Comparison of ENCODE assay signal across 24 mouse cellular contexts in genomic region chr11:55113861-55114250, GRCm38 (mm10). TPM values are rescaled to one million over a fixed set of nuclear protein-coding genes. Genes with fewer than 3 reads are reported as not detected.
DNase-seq lines count a peak whose midpoint lies in the region; ATAC-seq and TF ChIP-seq lines count a peak whose summit lies in the region.
"Not testable (repeated sequence)": the region's sequence is repeated elsewhere in the genome, so short reads cannot be mapped to it uniquely, and the experiment has no call there.
"Had no signal": no experiment of that assay in that cellular context is flagged by ENCODE, and none has a peak within 500 bp of the region (broad histone marks: within the 10 kb centered on the region; RNA-seq: fewer than 3 reads in every experiment).

No protein-coding gene starts in this region.

- not testable (repeated sequence) for TF ChIP-seq POLR2A in bone marrow macrophage, adult 2 months (IDR thresholded peaks at IDR 0.05; ENCODE audit: borderline replicate concordance, low read depth, low read length); spleen, adult 2 months (IDR thresholded peaks at IDR 0.05; ENCODE audit: low read depth, low read length)

- peak overlapping the region; percentile 15 for H3K4me3 ChIP-seq in bone marrow macrophage, adult 2 months (ENCODE audit: insufficient read depth, low read length)
- not testable (repeated sequence) for H3K4me3 ChIP-seq in heart, embryonic 11.5 days (ENCODE audit: low read depth, low read length); heart, postnatal 0 days (ENCODE audit: low read depth, low read length); liver, embryonic 12.5 days; lung, embryonic 14.5 days (ENCODE audit: low read depth, low read length); spleen, adult 2 months (ENCODE audit: extremely low read depth, insufficient read depth, insufficient read length)

- H3K36me3 ChIP-seq in heart, embryonic 11.5 days (ENCODE audit: control insufficient read depth, insufficient read depth, low read length); heart, postnatal 0 days (replicated peaks; ENCODE audit: control insufficient read depth, insufficient read depth, low read length); liver, embryonic 12.5 days; lung, embryonic 14.5 days (ENCODE audit: insufficient read depth): not testable (repeated sequence)
- H3K36me3 ChIP-seq in spleen, adult 2 months (ENCODE audit: control insufficient read depth, insufficient read depth, low read length), result peaks cover 16% of the 10 kb centered on the region

- DNase-seq in ES-CJ7 (ENCODE audit: low read depth, low spot score), result peak; percentile 69
- not testable (repeated sequence) for DNase-seq in heart, postnatal 0 days (ENCODE audit: low spot score); lung, embryonic 14.5 days; spleen, adult 2 months (ENCODE audit: low read depth in 1 of 2, low spot score in 2 of 2)

- peaks cover 24% of the 10 kb centered on the region for H3K4me1 ChIP-seq in bone marrow macrophage, adult 2 months (ENCODE audit: control insufficient read depth, insufficient read depth, low read length)
- H3K4me1 ChIP-seq in heart, embryonic 11.5 days (ENCODE audit: control insufficient read depth, insufficient read depth, low read length); heart, postnatal 0 days (ENCODE audit: control insufficient read depth, insufficient read depth); lung, embryonic 14.5 days (ENCODE audit: insufficient read depth); spleen, adult 2 months (ENCODE audit: control insufficient read depth, insufficient read depth, insufficient read length): not testable (repeated sequence)
- peaks cover 18% of the 10 kb centered on the region for H3K4me1 ChIP-seq in liver, embryonic 12.5 days

- H3K27ac ChIP-seq in bone marrow macrophage, adult 2 months (ENCODE audit: insufficient read depth, low read depth, low read length), result peak overlapping the region; percentile 78
- peak overlapping the region; percentile 73 for H3K27ac ChIP-seq in heart, embryonic 11.5 days (ENCODE audit: low read depth, low read length)
- peak overlapping the region; percentile 43 for H3K27ac ChIP-seq in heart, postnatal 0 days (ENCODE audit: low read depth)
- H3K27ac ChIP-seq in liver, embryonic 12.5 days, result peak overlapping the region; percentile 42
- H3K27ac ChIP-seq in lung, embryonic 14.5 days (ENCODE audit: low read depth), result peak overlapping the region; percentile 70
- peak overlapping the region; percentile 80 for H3K27ac ChIP-seq in spleen, adult 2 months (ENCODE audit: insufficient read depth, low read length)

- TF ChIP-seq EP300 in heart, postnatal 0 days (IDR thresholded peaks at IDR 0.05; ENCODE audit: low read depth), result not testable (repeated sequence)

- WGBS in heart, embryonic 11.5 days (ENCODE audit: insufficient replicate concordance), result 20% methylated on average over 4 of the region's 4 CpGs
- 12% methylated on average over 3 of the region's 4 CpGs for WGBS in heart, postnatal 0 days
- 19% methylated on average over 4 of the region's 4 CpGs for WGBS in liver, embryonic 12.5 days (ENCODE audit: insufficient replicate concordance)
- WGBS in lung, embryonic 14.5 days, result 12% methylated on average over 4 of the region's 4 CpGs
- WGBS in spleen, adult 2 months, result 35% methylated on average over 4 of the region's 4 CpGs

- peak; percentile 32; the same call in 1 of the 2 replicates for ATAC-seq in heart, embryonic 11.5 days (replicated peaks; ENCODE audit: insufficient number of reproducible peaks, low FRiP score, low TSS enrichment)
- not testable (repeated sequence) for ATAC-seq in heart, postnatal 0 days (ENCODE audit: insufficient read depth, low read depth); lung, embryonic 14.5 days (ENCODE audit: insufficient read depth)
- ATAC-seq in liver, embryonic 12.5 days, result peak; percentile 56

- not testable (repeated sequence) for H3K9me3 ChIP-seq in heart, embryonic 11.5 days (replicated peaks; ENCODE audit: control insufficient read depth, low read length); heart, postnatal 0 days (replicated peaks; ENCODE audit: control insufficient read depth, low read length); liver, embryonic 12.5 days (replicated peaks); lung, embryonic 14.5 days (ENCODE audit: low read depth, low read length)

- TF ChIP-seq CTCF in bone marrow macrophage, adult 2 months (IDR thresholded peaks at IDR 0.05; ENCODE audit: low read depth, low read length); heart, postnatal 0 days (IDR thresholded peaks at IDR 0.05; ENCODE audit: low read depth); lung, embryonic 14.5 days (IDR thresholded peaks at IDR 0.05; ENCODE audit: low read depth); spleen, adult 2 months (IDR thresholded peaks at IDR 0.05; ENCODE audit: extremely low read depth, insufficient read depth, insufficient read length, insufficient replicate concordance): not testable (repeated sequence)

- H3K9ac ChIP-seq in heart, embryonic 11.5 days (ENCODE audit: low read depth, low read length); heart, postnatal 0 days (replicated peaks; ENCODE audit: low read depth, low read length); liver, embryonic 12.5 days; lung, embryonic 14.5 days: not testable (repeated sequence)

- H3K4me2 ChIP-seq in heart, embryonic 11.5 days, result peak overlapping the region; percentile 15; the same call in 1 of the 2 replicates
- not testable (repeated sequence) for H3K4me2 ChIP-seq in heart, postnatal 0 days (ENCODE audit: low read depth, low read length); lung, embryonic 14.5 days
- peak overlapping the region; percentile 8 for H3K4me2 ChIP-seq in liver, embryonic 12.5 days

- not testable (repeated sequence) for H3K27me3 ChIP-seq in heart, embryonic 11.5 days (ENCODE audit: control insufficient read depth, insufficient read depth, low read length); heart, postnatal 0 days (ENCODE audit: control insufficient read depth, insufficient read depth, low read length); liver, embryonic 12.5 days (replicated peaks); lung, embryonic 14.5 days (ENCODE audit: insufficient read depth, low read length); spleen, adult 2 months (ENCODE audit: control insufficient read depth, insufficient read depth, low read length)

RNA-seq across cellular contexts. Expression of gene Gm2a, which starts 15.9 kb away (rescaled TPM):
- 216 and 231 TPM in 2 replicates for polyA plus RNA-seq in bone marrow macrophage, adult 2 months (2012; ENCODE audit: insufficient read depth, insufficient read length, missing spikeins)
- polyA plus RNA-seq in heart, embryonic 11.5 days (2014; fragmentation: Nextera tagmentation; extraction: Ambion mirVana), result 50.0 and 51.9 TPM in 2 replicates
- 17.2 and 23.9 TPM in 2 replicates for total RNA-seq in heart, postnatal 0 days (2014; rRNA removed; ENCODE audit: low replicate concordance)
- polyA plus RNA-seq in heart, postnatal 0 days (2015; fragmentation: Nextera tagmentation; extraction: Ambion mirVana), result 26.9 and 27.2 TPM in 2 replicates
- polyA plus RNA-seq in liver, embryonic 12.5 days (2016; fragmentation: Nextera tagmentation; extraction: Ambion mirVana), result 10.7 and 11.4 TPM in 2 replicates
- polyA plus RNA-seq in lung, embryonic 14.5 days (2014; fragmentation: Nextera tagmentation; extraction: Ambion mirVana), result 15.4 and 18.4 TPM in 2 replicates
- 98.3 and 128 TPM in 2 replicates for polyA plus RNA-seq in spleen, adult 2 months (2012; rRNA removed)

RNA-seq across cellular contexts. Expression of gene Ccdc69, which starts 35.9 kb away (rescaled TPM):
- 5.3 and 6.0 TPM in 2 replicates for polyA plus RNA-seq in bone marrow macrophage, adult 2 months (2012; ENCODE audit: insufficient read depth, insufficient read length, missing spikeins)
- polyA plus RNA-seq in heart, embryonic 11.5 days (2014; fragmentation: Nextera tagmentation; extraction: Ambion mirVana), result 16.5 and 17.1 TPM in 2 replicates
- 17.6 and 22.2 TPM in 2 replicates for total RNA-seq in heart, postnatal 0 days (2014; rRNA removed; ENCODE audit: low replicate concordance)
- polyA plus RNA-seq in heart, postnatal 0 days (2015; fragmentation: Nextera tagmentation; extraction: Ambion mirVana), result 22.0 and 22.3 TPM in 2 replicates
- 1.0 and 1.2 TPM in 2 replicates for polyA plus RNA-seq in liver, embryonic 12.5 days (2016; fragmentation: Nextera tagmentation; extraction: Ambion mirVana)
- 1.9 and 2.4 TPM in 2 replicates for polyA plus RNA-seq in lung, embryonic 14.5 days (2014; fragmentation: Nextera tagmentation; extraction: Ambion mirVana)
- 8.9 and 10.6 TPM in 2 replicates for polyA plus RNA-seq in spleen, adult 2 months (2012; rRNA removed)
- polyA plus RNA-seq: midbrain, embryonic 13.5 days had no signal

RNA-seq across cellular contexts. Expression of gene Slc36a3, which starts 37.7 kb away (rescaled TPM):
- polyA plus RNA-seq in bone marrow macrophage, adult 2 months (2012; ENCODE audit: insufficient read depth, insufficient read length, missing spikeins), result not detected in 2 replicates
- polyA plus RNA-seq in heart, embryonic 11.5 days (2014; fragmentation: Nextera tagmentation; extraction: Ambion mirVana), result not detected in 2 replicates
- not detected in 2 replicates for total RNA-seq in heart, postnatal 0 days (2014; rRNA removed; ENCODE audit: low replicate concordance)
- polyA plus RNA-seq in heart, postnatal 0 days (2015; fragmentation: Nextera tagmentation; extraction: Ambion mirVana), result not detected in 2 replicates
- not detected in 2 replicates for polyA plus RNA-seq in liver, embryonic 12.5 days (2016; fragmentation: Nextera tagmentation; extraction: Ambion mirVana)
- polyA plus RNA-seq in lung, embryonic 14.5 days (2014; fragmentation: Nextera tagmentation; extraction: Ambion mirVana), result not detected in 2 replicates
- polyA plus RNA-seq in spleen, adult 2 months (2012; rRNA removed), result 1.4 and 1.6 TPM in 2 replicates
- total RNA-seq: adrenal gland, adult 2 months; adrenal gland, postnatal 4 days; gastrocnemius, adult 2 months; gastrocnemius, postnatal 4 days; heart, adult 8-10 months; heart, postnatal 4 days; layer of hippocampus, postnatal 10 days; left cerebral cortex, adult 2 months; left cerebral cortex, postnatal 36 days; monocyte, adult 5-6 weeks had no signal
- polyA plus RNA-seq: cerebellum, adult 2 months; embryonic facial prominence, embryonic 15.5 days; forebrain, embryonic 14.5 days; frontal cortex, adult 2 months; hindbrain, embryonic 14.5 days; limb, embryonic 15.5 days; midbrain, embryonic 13.5 days had no signal
